Mouse (Mus musculus): Measurements from ENCODE around the gene Paqr7. TPM values are rescaled to one million over a fixed set of nuclear protein-coding genes. Genes with fewer than 3 reads are reported as not detected.
"Not testable (repeated sequence)": the region's sequence is repeated elsewhere in the genome, so short reads cannot be mapped to it uniquely, and the experiment has no call there.

The Paqr7 gene
- polyA plus RNA-seq, 2 experiments from 2014 or later: 21.3 to 56.0 TPM

- ATAC-seq: no peak
Measured at GRCm38 (mm10) chr4:134473764-134474163, 22.7 kb upstream of the Paqr7 start.

GRCm38 (mm10) chr4:134474240-134474639 lies 22.3 kb upstream of the Paqr7 start:
- ATAC-seq: no peak

GRCm38 (mm10) chr4:134476899-134477298 lies 19.6 kb upstream of the Paqr7 start:
- ATAC-seq: no peak

GRCm38 (mm10) chr4:134478031-134478430 lies 18.5 kb upstream of the Paqr7 start:
- ATAC-seq: peak; percentile 98

DNA sequence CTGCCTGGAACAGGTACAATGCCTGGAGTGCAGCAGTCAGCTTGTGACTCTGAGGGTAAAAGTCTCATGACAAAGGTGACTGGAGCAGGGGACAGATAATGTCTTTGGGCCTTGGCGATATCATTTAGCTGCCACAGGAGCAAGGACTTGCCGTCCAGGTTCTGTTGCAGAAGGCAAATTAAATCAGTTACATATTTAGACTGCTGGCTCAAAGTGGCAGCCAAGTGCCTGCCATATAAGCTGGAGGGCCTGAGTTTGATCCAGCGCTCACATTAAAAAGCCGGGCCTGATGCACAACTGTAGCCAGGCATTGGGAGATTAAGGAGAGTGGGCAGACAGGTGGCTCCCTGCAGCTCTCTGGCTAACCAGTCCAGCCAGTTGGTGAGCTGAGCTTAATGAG lies 16.7 kb upstream of the Paqr7 start:
- no peak for ATAC-seq

DNA sequence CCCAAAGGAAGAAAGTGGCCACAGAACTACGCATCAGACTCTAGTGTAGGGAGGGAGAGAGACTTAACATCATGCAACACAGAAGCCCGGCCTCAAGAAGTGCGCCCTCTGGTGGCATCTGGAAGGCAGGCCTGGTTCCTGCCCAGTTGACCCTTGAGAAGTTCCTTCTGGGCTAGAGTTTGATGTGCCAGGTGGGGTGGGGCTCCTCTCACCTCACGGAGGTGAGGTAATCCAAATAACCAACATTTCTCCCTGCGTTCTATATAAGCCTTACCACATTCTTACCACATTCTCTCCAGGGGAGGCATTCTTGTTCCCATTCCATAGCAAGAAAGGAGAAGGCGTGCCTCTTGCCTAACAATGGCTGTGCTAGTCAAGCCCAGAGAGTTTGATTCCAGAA lies 15.6 kb upstream of the Paqr7 start:
- ATAC-seq: peak; percentile 61

GRCm38 (mm10) chr4:134481270-134481669 lies 15.2 kb upstream of the Paqr7 start:
- ATAC-seq: no peak

DNA sequence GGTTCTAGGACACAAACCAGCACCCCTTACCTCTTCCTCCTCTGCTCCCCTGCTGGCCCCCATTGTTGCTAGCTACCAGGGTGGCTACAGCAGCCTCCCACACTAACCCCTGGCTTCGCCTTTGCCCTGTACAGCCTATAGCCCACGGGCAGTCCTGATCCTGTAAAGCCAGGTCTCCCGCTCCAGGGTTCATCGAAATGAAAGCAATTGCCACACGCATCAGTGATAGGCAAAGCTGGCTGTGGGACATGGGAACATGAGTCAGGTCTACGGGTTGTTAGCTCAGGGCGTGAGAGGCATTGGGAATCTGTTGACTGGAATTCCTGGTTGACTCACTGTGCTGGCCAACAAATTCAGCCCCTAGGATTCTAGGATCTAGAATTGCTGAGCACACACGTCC lies 14.1 kb upstream of the Paqr7 start:
- ATAC-seq: no peak

- no peak for ATAC-seq
Measured at GRCm38 (mm10) chr4:134483078-134483688, 13.3 kb upstream of the Paqr7 start.

DNA sequence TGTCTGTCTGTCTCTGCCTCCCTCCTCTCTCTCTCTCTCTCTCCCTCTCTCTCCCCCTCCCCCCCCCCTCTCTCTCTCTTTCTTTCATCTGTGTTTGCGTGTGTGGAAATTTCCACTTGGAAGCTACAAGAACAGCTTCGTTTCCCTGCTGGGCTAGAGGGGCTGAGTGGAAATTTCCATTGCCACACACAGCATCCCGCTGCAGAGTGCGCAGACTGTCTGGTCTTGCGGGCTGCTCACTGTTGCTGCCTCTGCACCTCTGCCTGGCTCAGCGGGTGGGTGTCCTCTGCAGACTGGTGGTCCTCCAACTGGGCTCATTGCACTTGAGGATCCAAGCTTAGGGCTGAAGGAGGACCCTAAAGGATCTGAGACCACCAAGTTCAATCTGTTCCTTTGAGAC lies 12.8 kb upstream of the Paqr7 start:
- ATAC-seq: no peak

GRCm38 (mm10) chr4:134484231-134484630 lies 12.3 kb upstream of the Paqr7 start:
- ATAC-seq: no peak

GRCm38 (mm10) chr4:134485151-134485900 lies 11.2 kb upstream of the Paqr7 start:
- no peak for ATAC-seq

- ATAC-seq: no peak
Measured at GRCm38 (mm10) chr4:134488211-134488610, 8.3 kb upstream of the Paqr7 start.

- no peak for ATAC-seq
Measured at GRCm38 (mm10) chr4:134489986-134490665, 6.4 kb upstream of the Paqr7 start.

DNA sequence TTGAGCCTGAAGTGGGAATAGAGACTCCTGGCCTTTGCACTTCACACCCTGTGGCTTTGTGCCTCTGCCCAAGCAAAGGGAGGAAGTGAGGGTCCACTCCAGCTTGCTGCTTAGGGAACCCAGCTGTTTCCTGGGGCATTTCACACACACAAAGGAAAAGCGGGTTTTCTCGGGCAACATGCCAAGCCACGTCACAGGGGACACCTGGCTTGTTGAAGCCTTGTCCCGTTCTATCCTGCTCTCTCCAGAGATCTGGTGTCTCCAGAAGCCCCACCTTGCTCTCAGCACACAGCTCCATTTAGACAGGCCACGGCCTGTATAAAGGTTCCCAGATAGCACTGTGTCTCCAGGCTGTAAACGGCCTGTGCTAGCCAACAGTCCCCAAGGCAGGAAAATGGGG lies 4.8 kb upstream of the Paqr7 start:
- ATAC-seq: no peak

DNA sequence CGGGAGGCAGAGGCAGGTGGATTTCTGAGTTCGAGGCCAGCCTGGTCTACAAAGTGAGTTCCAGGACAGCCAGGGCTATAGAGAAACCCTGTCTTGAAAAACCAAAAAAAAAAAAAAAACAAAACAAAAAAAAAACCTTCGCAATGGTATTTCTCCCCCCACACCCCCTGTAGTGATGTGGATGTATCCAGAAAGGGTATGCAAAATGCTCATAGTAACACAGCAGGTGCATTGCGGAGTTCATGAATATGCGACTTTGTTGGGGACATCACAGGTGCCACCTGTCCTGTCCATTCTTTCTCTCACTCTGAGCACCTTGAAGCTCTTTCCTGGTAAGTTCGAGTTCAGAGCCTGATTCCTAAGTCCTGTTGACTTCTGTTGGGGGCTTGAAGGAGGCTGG lies 2.3 kb upstream of the Paqr7 start:
- not testable (repeated sequence) for ATAC-seq

DNA sequence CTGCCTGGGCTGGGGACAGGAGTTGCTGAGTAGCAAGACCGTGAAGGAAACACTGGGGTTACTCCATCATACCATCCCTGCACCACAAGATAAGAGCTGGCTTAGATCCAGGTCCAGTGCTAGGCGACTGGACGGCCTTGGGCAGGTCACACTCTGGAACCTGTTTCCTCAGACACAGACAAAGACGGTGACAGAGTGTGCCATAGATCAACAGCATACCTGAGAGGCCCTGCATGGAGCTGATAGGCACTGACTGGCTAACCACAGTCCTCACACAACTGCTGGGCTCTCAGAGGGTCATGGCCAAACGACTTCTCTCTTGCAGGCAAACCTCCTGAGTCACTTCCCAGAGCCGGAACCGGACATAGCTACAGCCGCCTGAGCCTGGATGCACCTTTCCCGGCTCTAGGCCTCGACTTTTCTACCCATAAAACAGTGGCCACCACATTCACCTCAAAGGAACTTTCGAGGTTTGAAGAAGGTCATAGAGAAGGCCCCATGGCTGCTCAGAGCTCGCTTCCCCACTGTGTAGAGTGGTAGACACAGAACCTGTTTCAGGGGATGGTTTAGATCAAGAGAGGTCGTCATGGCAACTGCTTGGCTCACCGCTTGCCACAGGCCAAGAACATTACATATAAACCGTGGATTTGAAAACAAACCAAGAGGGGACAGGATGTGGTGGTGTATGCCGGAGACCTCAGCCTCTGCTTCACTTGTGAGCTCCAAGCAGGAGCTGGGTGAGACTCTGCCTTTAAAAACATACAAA lies 1.5 kb upstream of the Paqr7 start:
- ATAC-seq: peak; percentile 93

GRCm38 (mm10) chr4:134495546-134495923 lies 962 bp upstream of the Paqr7 start:
- ATAC-seq: no peak

DNA sequence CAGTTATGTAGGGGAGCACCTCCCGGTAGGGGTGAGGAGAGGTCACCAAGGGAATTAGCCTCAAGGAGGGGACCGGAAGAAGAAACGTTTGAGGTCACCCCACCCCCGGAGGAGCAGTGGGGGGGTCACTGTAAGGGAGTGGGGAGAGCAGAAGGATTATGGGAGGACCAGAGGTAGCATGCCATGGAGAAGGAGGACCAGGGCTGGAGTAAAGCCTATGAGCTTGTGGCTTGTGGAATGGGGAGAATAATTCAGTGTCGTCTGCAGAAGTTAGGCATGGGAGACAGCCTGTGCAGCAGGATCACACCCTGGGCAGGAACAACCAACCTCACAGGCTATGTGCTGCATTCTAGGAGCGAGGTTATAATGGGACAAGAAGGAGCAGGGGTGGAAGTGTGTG lies 726 bp downstream of the Paqr7 start:
- ATAC-seq: no peak

DNA sequence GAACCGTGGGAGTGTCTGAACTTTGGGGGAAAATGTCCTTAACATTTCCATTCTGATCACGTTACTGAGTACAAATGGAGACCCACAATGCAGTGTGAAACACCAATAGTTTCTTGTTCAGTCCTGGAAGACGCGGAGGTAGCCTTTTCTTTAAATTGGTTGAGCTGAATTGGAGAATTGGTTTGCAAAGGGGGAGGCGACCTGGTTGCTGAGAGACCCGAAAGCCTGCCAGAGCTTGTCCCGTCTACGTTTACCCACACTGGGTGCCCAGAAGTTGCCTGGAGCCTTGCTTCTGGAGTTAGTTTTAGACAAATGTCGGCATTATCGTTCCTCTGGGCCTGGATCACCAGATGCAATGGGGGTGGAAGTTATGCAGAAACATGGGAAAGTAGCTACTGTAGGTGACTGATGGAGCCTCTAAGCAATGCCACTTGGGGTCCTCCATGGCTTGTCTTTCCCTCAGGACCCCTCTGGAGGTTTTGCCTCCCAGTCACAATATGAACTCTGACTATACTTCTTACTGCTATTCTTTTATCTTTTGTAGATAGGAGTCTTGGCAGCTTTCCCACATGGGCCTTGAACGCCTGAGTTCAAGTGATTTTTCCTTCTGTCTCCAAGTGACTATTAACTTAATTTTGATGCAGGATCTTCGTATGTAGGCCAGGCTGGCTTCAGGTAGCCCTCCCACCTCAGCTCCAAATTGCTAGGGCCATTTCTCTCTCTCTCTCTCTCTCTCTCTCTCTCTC lies 1.7 kb downstream of the Paqr7 start:
- ATAC-seq: no peak

GRCm38 (mm10) chr4:134498983-134499382 lies 2.5 kb downstream of the Paqr7 start:
- ATAC-seq: not testable (repeated sequence)

DNA sequence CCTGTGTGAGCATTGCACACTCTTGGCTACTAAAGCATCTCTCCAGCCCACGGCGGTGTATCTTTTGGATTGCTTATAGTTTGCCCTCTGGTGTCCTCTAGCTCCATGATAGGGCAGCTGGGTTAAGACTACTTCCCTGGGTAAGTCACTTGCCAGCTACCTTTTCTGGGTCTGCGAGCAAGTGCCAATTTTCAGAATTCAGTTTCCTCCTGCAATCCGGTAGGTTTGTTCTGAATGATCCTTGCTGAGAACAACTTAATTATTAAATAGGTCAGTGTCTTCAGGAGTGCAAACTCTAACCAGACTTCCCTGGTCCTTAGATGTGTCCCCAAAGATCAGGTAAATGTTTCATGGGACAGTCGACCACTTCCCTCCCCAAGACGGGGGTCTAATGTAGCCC lies 4.6 kb downstream of the Paqr7 start:
- ATAC-seq: no peak
